Mouse (Mus musculus): ENCODE measurements at regions not wholly inside any gene's neighbourhood (a gene's known extent, or its start where the extent isn't known, plus 50 kb on each side); places are given as distances from the start of the nearest gene placed in this dataset.

- DNase-seq (ENCODE audit: low read depth, low spot score), result no peak
Observed at GRCm38 (mm10) chr13:107703736-107704135, 340.5 kb upstream of the Smim15 start.

DNA sequence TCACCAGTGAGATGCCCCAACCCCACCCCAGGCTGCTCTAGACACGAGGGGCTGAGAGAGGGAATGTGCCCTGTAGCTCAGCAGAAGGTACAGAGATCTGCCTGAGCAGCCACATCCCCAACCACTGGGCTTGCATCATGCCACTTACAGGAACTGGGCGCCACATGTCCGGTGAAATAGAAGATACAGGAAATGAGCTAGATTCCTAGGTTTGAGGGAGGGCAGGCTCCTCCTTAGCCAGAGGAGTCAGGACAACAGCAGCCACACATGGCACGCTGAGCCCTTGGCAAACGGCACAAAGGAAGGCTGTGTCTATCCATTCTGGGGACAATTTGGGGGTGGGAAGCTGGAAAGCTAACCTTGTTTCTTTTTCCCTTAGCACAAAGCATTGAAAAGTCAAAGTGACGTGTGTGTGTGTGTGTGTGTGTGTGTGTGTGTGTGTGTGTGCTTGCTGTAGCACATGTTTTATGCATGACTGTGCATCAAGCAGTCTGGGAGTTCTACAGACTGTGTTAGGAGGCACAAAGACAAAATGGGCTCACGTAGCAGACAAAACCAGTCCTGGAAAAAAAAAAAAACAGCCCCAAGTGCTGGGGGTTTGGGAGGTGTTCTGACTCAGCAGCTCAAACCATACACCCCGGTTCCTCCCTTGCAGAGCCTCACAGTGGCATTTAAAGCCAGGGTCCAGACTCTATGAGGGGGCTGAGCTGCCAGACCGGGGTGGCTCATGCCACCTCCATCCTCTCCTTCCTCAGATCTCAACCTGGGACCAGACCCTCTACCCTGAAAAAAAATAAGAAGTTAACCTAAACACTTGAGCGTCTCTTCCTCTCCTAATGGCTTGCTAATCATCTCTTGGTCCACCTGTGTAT is 343.7 kb upstream of the Smim15 start:
- DNase-seq (ENCODE audit: low read depth, low spot score), result no peak

DNA sequence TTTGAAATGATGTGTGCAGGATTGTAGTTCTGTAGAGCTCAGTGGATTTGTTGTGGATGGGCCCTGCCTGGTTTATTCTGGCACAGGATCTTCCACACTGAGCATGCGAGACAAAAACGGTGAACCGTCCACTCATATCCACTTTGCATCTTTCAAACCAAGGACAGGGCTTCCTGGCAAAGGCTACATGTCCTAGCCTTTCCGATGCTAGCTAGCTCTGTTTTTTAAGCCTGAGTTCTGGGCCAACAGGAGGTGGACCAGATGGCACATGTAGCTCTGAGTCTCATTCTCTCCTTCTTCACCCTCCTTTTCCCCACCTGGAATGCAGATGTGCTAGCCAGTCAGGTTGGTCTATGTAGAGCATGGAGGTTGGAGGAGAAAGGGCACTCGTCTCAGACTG is 345.0 kb upstream of the Smim15 start:
- DNase-seq (ENCODE audit: low read depth, low spot score), result no peak

GRCm38 (mm10) chr13:107698345-107698744 is 345.9 kb upstream of the Smim15 start:
- DNase-seq (ENCODE audit: low read depth, low spot score), result no peak

- no peak for DNase-seq (ENCODE audit: low read depth, low spot score)
Observed at GRCm38 (mm10) chr13:107692123-107692830, 352.0 kb upstream of the Smim15 start.

DNA sequence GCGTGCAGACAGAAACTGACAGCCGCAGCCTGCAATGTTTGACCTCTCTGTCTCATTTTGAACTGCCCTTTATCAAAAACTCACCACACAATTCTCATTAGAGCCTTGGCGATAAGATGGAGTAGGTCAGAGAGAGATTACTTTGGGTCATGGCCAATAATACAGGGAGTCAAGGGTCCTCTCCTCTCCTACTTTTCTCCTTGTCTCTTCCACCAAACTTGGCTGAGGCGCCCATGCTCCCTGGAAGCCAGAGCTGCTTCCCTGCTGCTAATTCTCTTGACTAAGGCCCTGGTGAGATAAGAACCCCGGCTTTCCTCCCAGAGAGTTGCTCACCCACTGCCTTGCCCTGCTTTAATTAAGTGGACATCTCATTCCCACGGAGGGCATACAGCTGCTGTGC is 355.3 kb upstream of the Smim15 start:
- no peak for DNase-seq (ENCODE audit: low read depth, low spot score)

DNA sequence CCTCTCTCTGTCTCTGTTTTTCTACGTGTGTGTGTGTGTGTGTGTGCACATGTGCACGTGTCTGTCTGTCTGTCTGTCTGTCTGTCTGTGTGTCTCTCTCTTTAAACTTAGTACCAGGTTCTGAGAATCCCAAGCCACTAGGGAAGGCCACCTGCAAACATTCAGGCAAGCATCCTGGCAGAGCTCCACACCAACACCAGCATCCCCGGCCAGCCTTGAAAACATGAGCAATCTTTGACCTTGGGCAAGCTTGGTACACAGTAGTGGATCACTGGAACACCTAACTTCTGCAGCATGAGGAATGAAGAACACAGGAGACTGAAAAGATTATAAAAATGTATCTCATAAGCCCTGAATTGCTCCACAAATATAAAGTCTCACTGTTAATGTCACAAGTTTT is 359.0 kb upstream of the Smim15 start:
- no peak for DNase-seq (ENCODE audit: low read depth, low spot score)

GRCm38 (mm10) chr13:107683909-107684308 is 360.3 kb upstream of the Smim15 start:
- no peak for DNase-seq (ENCODE audit: low read depth, low spot score)

GRCm38 (mm10) chr13:107681719-107682118 is 362.5 kb upstream of the Smim15 start:
- no peak for DNase-seq (ENCODE audit: low read depth, low spot score)

DNA sequence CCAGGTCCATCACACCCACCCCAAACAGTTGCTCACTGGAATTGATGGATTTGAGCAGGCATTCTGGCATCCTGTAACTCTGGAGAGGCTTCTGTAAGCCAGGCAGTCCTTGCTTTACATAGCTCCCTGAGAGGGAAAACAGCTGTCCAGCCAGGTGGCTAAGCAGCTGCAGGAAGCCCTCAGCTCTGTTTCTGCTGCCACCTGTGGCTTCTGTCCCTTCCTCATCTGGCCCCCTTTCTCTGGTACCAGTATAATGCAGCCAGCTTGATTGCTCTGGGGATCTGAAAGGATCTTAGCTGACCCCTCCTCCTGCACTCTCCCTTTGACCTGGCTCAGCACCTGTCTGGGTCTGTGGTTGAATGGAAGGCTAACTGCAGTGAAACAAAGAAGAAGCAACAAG is 365.4 kb upstream of the Smim15 start:
- DNase-seq (ENCODE audit: low read depth, low spot score), result no peak

- DNase-seq (ENCODE audit: low read depth, low spot score), result no peak
Observed at GRCm38 (mm10) chr13:107677091-107677470, 367.2 kb upstream of the Smim15 start.

DNA sequence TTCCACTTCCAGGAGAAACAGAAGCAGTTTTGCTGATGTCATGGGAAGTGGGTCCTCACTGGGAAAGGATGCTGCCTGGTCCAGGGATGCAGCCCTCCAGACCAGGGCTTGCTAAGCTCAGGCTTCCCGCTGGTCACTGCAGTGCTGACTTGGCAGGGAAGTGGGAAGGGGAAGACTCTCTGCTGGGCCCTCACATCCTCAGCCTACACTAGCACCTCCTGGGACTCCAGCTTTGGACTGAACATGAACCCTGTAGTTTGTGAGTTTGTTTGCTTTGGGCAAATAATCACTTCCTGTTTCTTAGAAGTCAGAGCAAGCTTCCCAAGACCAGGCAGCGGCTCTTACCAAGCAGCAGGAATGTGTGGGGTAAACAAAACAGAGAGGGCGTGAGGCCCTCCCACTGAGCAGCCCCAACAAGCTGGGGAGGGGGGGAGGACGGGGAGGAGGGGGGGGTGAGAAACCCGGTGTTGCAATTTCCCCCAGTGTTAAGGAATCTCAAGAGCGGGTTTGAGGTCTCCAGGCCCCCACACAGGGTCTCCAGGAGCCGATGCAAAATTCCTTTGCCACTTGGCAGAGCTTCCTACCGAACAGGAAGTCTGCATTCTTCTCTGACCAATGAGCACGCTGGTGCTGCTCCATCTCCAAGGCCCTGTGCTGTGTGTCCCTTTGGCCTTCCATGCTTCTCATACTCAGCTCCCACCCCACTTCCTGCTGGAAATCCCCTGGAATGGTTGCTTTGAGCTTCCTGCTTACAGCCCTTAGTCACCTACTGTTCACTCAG is 367.7 kb upstream of the Smim15 start:
- no peak for DNase-seq (ENCODE audit: low read depth, low spot score)

- DNase-seq (ENCODE audit: low read depth, low spot score), result no peak
Observed at GRCm38 (mm10) chr13:107672166-107672565, 372.1 kb upstream of the Smim15 start.

GRCm38 (mm10) chr13:107668509-107668908 is 375.7 kb upstream of the Smim15 start:
- no peak for DNase-seq (ENCODE audit: low read depth, low spot score)

GRCm38 (mm10) chr13:107665775-107666174 is 378.5 kb upstream of the Smim15 start:
- no peak for DNase-seq (ENCODE audit: low read depth, low spot score)

- no peak for DNase-seq (ENCODE audit: low read depth, low spot score)
Observed at GRCm38 (mm10) chr13:107664197-107664596, 380.0 kb upstream of the Smim15 start.

DNA sequence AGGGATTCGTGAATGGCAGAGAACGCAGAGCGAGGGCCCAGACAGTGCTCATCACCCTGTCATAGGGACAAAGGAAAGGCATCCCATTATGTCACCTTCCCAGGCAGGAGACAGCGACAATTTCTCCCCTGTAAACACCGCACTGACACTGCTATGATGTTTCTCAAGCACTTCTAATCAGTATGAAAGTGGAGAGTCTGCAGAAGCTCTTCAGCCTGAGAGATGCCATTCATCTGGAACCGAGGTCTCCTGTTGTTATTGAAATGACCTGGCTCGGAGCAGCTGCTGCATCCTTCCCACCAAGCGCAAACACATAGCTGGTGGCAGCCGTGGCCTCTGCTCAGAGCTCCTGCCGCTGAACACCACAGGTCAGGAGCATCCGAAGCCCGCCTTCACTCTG is 380.5 kb upstream of the Smim15 start:
- no peak for DNase-seq (ENCODE audit: low read depth, low spot score)

DNA sequence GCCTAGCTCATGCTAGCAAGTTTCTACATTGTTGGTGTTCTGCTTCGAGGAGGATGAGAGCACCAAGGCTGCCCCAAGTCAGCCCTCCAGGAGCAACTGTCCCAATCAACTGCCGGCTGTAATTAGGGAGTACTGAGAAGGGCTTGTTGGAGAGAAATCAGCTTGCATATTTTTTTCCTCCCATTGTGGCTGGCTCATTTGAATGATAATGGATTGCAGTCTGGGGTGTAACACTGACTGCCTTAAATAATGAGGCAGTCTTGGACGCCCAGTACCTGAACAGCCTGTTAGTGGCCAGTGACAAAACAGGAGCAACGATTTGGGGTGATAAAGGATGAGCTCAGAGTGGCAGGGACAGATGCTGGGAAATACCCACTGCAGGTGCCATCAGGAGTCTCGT is 382.8 kb upstream of the Smim15 start:
- no peak for DNase-seq (ENCODE audit: low read depth, low spot score)

GRCm38 (mm10) chr13:107645865-107646645 is 398.2 kb upstream of the Smim15 start:
- no peak for DNase-seq (ENCODE audit: low read depth, low spot score)

DNA sequence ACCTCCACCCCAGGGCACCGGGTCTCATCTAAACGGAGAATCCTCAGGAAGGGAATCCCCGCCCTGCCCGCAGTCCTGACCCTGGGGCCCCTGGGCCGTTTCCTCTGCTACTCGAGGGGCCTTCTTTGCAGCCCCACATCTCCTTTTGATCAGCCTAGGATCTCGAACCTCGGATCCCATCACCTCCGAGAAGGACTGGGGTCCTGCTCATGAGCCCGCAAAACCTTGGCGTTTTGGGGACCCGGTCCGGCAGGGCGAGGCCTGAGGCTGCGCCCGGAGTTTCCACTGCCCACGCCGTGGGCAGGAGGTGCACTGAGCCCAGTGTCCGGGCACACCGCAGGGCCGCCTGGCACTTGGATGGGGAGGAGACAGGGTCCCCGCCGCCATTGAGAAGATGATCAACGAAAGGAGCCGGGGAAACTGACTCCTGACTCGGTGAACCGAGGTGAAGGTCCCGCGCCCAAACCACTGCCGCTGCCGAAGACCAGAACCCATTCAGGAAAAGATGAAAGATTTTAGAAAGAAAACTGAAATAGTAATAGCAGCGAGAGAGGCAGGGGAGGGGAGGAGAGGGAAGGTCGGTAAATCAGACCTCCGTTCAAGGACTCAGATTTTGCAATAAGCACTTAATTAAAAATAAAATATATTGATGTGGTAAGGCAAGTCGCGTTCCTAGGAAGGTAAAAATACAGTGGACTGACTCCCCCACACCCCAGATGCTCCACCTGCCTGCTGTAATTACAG is 399.0 kb upstream of the Smim15 start:
- DNase-seq (ENCODE audit: low read depth, low spot score), result no peak

GRCm38 (mm10) chr13:107644705-107645104 is 399.5 kb upstream of the Smim15 start:
- no peak for DNase-seq (ENCODE audit: low read depth, low spot score)
